Mouse (Mus musculus) liver, embryonic 15.5 days (tissue): ENCODE data around the gene Prex1. TPM values are rescaled to one million over a fixed set of nuclear protein-coding genes. Genes with fewer than 3 reads are reported as not detected.
"Not testable (repeated sequence)": the region's sequence is repeated elsewhere in the genome, so short reads cannot be mapped to it uniquely, and the experiment has no call there.

Source experiments
- ATAC-seq: fragments of 200-750 bp; cut with Nextera tagmentation; 2 replicates; pipeline ENCODE4 v1.8.0; 2017; ENCODE audit warnings: moderate number of reproducible peaks, mild to moderate bottlenecking, moderate library complexity; ENCODE audit not compliant: insufficient read depth
- H3K27ac ChIP-seq: fragments of 300-500 bp; sonication (generic); replicated peaks from 2 replicates; pipeline ENCODE4 v1.5.1; 2015; ENCODE audit warnings: mild to moderate bottlenecking, inconsistent platforms
- H3K27me3 ChIP-seq: fragments of 300-500 bp; sonication (generic); 2 replicates; pipeline ENCODE4 v1.6.1; 2015; ENCODE audit warnings: mild to moderate bottlenecking, inconsistent platforms
- H3K36me3 ChIP-seq: fragments of 300-500 bp; sonication (generic); replicated peaks from 2 replicates; pipeline ENCODE4 v1.6.1; 2015; ENCODE audit warnings: moderate library complexity, mild to moderate bottlenecking, inconsistent platforms
- H3K4me1 ChIP-seq: fragments of 300-500 bp; sonication (generic); replicated peaks from 2 replicates; pipeline ENCODE4 v1.6.1; 2015; ENCODE audit warnings: inconsistent platforms
- H3K4me2 ChIP-seq: fragments of 300-500 bp; sonication (generic); 2 replicates; pipeline ENCODE4 v1.6.1; 2015; ENCODE audit warnings: moderate library complexity, mild to moderate bottlenecking, inconsistent platforms
- H3K4me3 ChIP-seq: fragments of 300-500 bp; sonication (generic); replicated peaks from 2 replicates; pipeline ENCODE4 v1.5.1; 2015; ENCODE audit warnings: mild to moderate bottlenecking, inconsistent platforms
- H3K9ac ChIP-seq: fragments of 300-500 bp; sonication (generic); 2 replicates; pipeline ENCODE4 v1.6.1; 2015; ENCODE audit warnings: moderate library complexity, mild to moderate bottlenecking, inconsistent platforms
- H3K9me3 ChIP-seq: fragments of 300-500 bp; sonication (generic); replicated peaks from 2 replicates; pipeline ENCODE4 v1.6.1; 2016; ENCODE audit warnings: inconsistent platforms
- WGBS: fragments of 180-500 bp; shearing (Covaris S2); methylation state at CpG from one replicate; pipeline ENCODE4 v1.1.7; 2015; ENCODE audit warnings: mixed read lengths; ENCODE audit not compliant: insufficient replicate concordance; 5-methylcytosine and 5-hydroxymethylcytosine counted together
- polyA plus RNA-seq: library from polyadenylated mRNA; unstranded; fragments of >200 nt; fragmentation: Nextera tagmentation; extraction: Ambion mirVana; gene quantifications from 2 replicates; pipeline ENCODE4 v1.2.1, GENCODE M21; 2015

Prex1 gene
- polyA plus RNA-seq, 1 experiment from 2014 or later = 13.7 TPM

DNA sequence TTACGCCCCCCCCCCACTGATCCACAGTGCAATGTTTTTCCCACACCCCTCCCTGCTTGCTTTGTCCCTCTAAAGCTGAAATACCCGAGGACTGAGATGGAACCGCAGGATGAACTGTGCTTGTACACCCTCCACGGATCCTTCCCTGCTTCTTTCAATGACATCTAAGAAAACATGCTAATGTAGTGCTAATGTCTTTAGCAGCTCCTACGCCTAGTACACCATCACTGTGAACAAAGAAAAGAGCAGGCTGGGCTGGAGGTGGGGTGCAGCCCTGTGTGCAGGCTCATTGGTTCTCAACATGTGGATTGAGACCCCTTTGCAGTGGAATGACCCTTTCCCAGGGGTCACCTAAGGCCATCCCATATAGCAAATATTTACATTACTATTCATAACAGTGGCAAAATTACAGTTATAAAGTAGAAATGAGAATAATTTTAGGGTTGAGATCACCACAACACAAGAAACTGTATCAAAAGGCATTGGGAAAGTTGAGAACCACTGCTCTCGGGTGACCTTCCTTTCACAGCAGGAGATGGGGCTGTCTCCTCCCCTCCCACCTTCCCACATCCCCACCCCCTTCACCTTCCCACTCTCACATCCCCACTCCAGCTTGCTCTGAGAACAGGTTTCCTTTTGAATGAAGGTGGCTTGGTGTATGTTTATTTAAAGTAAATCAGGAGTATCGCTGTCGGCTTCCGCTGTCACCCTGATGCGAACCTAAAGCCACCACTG is 190.3 kb downstream of the Prex1 start:
- 70% methylated on average over 10 of the region's 10 CpGs for WGBS
- no peak for ATAC-seq
- no peaks in the 10 kb centered on the region for H3K9me3 ChIP-seq
- no peaks in the 10 kb centered on the region; the same call in 1 of the 2 replicates for H3K4me1 ChIP-seq
- H3K4me3 ChIP-seq = no peak overlapping the region
- 0 out of 2 replicates have a peak, but pooled peaks cover 10% of the 10 kb centered on the region for H3K27me3 ChIP-seq
- H3K4me2 ChIP-seq = no peak overlapping the region
- no peaks in the 10 kb centered on the region for H3K36me3 ChIP-seq
- H3K9ac ChIP-seq = no peak overlapping the region
- H3K27ac ChIP-seq = no peak overlapping the region

DNA sequence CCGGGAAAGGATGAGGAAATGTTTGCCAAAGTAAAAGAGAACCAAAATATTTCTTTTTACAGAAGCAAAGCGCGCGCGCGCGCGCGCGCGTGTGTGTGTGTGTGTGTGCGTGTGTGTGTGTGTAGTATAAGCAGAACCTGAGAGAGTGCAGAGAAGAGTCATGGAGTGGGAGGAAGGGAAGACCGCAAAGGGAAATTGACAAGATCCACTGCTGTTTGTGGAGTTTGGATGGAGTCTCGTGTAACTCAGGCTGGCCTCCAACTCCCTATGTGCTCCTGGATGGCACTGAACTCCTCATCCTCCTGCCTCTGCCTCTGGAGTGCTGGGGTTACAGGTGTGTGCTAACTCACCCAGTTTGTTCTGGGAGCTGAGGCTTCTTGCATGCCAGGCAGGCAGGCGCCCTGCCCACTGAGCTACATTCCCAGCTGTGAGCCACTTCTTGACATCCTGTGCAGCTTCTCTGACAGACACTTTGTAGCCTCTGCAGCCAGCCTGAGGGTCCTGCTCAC is 191.0 kb downstream of the Prex1 start:
- 0 out of 2 replicates have a peak, but pooled peaks cover 11% of the 10 kb centered on the region for H3K27me3 ChIP-seq
- no peaks in the 10 kb centered on the region for H3K9me3 ChIP-seq
- no peak overlapping the region for H3K27ac ChIP-seq
- WGBS = 86% methylated on average over 15 of the region's 15 CpGs
- H3K4me2 ChIP-seq = no peak overlapping the region
- no peak overlapping the region for H3K9ac ChIP-seq
- no peak overlapping the region for H3K4me3 ChIP-seq
- no peaks in the 10 kb centered on the region; the same call in 1 of the 2 replicates for H3K4me1 ChIP-seq
- no peaks in the 10 kb centered on the region for H3K36me3 ChIP-seq
- no peak for ATAC-seq

DNA sequence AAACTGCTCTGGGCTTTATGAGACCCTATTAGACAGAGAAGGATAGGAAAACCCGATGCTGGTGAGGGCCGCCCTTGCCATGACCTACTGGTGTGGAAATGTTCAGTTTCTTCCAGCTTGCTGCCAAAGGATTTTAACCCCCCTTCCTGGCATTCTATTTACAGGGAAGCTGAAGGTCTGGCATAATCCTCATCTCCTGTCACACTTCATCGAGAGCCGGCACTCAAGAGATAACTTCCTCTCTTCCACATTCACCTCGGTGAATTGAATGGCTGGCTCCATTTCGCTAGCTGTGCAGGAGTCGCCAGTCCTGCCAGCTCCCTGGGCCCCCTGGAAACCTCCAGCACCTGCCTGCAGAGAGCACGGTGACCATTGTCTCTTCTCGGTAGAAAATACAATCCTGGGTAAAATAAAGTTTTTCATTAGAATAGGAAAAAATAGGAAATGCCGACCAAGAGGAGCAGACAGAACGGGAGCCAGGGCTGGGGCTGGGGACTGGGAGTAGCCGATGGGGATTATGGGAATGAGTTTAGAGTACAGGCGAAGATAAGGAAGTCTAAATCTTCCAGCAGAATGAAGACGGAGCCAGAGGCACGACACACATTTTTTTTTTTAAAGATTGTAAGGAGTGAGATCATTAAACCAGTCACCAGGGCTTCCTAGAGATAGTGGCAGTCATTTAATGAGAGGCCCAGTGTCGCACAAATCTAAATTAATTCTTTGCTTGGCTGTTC is 191.6 kb downstream of the Prex1 start:
- ATAC-seq = no peak
- no peaks in the 10 kb centered on the region for H3K36me3 ChIP-seq
- no peak overlapping the region for H3K4me2 ChIP-seq
- H3K9me3 ChIP-seq = no peaks in the 10 kb centered on the region
- no peak overlapping the region for H3K4me3 ChIP-seq
- WGBS = 44% methylated on average over 16 of the region's 16 CpGs
- H3K9ac ChIP-seq = no peak overlapping the region
- no peaks in the 10 kb centered on the region; the same call in 1 of the 2 replicates for H3K4me1 ChIP-seq
- H3K27me3 ChIP-seq = 0 out of 2 replicates have a peak, but pooled peaks cover 11% of the 10 kb centered on the region
- no peak overlapping the region for H3K27ac ChIP-seq

DNA sequence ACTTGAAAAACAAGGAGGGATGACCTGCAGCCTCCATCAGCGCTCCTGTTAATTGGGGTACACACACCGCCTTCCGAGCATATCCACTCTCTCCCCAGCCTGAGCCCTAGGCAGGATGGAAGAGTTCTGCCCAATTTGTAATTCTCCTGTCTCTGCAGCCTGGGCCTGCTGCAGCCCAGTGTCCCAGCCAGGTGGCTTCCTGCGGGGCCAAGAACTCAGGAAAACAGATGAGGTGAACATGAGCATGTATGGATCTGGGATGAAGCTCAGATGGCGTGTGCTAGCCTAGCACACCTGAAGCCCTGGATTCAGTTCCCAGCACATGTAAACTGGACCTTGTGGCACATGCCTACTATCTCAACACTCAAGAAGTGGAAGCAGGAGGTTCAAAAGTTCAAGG is 192.2 kb downstream of the Prex1 start:
- Histone ChIP-seq H3K36me3 (no peaks in the 10 kb centered on the region), H3K4me2 (no peak overlapping the region), H3K4me1 (no peaks in the 10 kb centered on the region; the same call in 1 of the 2 replicates), H3K27ac (no peak overlapping the region), H3K4me3 (no peak overlapping the region), H3K27me3 (0 out of 2 replicates have a peak, but pooled peaks cover 11% of the 10 kb centered on the region), H3K9me3 (no peaks in the 10 kb centered on the region), H3K9ac (no peak overlapping the region)
- WGBS = 78% methylated on average over 5 of the region's 5 CpGs
- ATAC-seq = no peak

DNA sequence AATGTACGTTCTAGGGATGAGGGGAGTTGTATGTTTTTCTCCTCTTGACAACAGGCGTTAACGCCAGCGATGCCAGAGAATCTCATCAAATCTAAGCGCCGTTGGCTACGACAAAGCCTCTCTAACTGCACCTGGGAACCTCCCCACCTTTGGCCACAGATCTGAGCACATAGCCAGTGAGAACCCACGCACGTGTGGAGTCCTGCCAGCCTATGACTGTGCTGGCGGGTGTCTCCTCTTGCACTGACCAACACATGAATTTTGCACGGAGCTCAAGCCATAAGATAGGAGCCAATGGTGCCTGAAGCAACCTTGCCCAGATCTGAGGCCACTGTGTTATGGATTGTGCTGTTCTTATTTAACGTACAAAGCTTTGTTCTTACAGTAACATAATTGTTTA is 193.1 kb downstream of the Prex1 start:
- 0 out of 2 replicates have a peak, but pooled peaks cover 11% of the 10 kb centered on the region for H3K27me3 ChIP-seq
- H3K9ac ChIP-seq = no peak overlapping the region
- 76% methylated on average over 12 of the region's 12 CpGs for WGBS
- H3K9me3 ChIP-seq = no peaks in the 10 kb centered on the region
- no peak for ATAC-seq
- no peak overlapping the region for H3K4me2 ChIP-seq
- H3K36me3 ChIP-seq = no peaks in the 10 kb centered on the region
- no peak overlapping the region for H3K4me3 ChIP-seq
- no peaks in the 10 kb centered on the region; the same call in 1 of the 2 replicates for H3K4me1 ChIP-seq
- H3K27ac ChIP-seq = no peak overlapping the region

DNA sequence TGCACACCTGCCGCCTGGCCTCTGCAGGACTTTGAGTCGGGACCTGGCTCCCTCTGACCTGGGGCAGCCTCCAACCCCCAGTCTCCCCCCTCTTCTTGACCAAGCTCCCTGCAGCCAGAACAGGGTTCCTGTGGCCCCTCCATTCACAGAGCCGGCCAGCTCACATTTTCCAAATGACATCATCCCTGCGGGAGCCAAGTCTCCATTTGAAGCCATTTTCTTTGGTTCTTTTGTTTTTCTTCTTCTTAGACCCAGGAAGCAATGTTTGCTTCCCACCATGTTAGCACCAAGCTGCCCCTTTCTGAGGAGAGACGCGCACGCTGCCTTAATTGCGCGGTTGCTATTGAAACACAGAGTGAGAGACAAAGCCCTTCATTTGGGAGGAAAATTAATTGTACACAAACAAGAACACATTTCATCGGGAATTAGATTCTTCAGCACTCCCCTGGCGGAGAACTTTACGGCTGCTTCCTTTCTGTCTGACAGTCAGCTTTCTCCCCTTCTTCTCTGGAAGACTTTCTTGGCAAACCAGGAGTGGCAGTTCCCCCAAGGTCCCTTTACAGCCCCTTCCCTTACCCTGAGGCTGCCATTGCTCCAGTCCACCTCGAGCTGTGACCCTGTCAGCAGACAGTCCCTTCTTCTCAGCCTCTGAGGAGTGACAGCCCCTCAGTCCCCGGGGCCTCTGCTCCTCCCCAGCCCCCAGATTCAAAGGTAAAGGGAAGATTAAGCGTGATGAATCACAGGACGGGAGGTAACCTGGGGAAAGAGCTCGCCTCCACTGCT is 196.0 kb downstream of the Prex1 start:
- not testable (repeated sequence) for H3K9me3 ChIP-seq, H3K4me3 ChIP-seq, H3K4me1 ChIP-seq, H3K36me3 ChIP-seq, H3K27ac ChIP-seq, H3K9ac ChIP-seq, H3K4me2 ChIP-seq, ATAC-seq
- 16% methylated on average over 14 of the region's 17 CpGs for WGBS
- H3K27me3 ChIP-seq = 0 out of 2 replicates have a peak, but pooled peaks cover 11% of the 10 kb centered on the region

DNA sequence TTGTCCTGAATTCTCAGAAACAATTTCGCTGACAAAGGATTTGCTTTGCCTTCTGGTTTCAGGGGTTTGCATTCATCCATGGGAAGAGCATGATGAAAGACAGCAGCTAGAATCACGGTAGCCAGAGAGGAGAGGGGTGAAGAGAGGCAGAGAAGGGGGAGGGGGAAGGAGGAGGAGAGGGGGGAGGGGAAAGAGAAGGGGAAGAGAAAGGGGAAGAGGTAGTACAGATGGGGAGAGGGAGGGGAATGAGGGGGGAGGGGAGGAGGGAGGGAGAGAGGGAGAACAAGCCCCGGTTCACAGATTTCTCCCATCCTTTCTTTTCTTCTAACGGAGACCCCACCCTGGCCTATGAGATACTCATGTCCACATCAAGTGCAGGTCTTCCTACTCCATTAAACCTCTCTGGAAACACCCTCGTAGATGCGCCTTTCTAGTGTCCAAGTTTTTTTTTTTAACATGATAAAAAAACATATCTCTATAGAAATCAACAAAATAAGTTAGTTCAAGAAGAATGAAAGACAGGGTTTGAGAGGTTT is 196.7 kb downstream of the Prex1 start:
- no peak overlapping the region for H3K27ac ChIP-seq
- no peaks in the 10 kb centered on the region; the same call in 1 of the 2 replicates for H3K4me1 ChIP-seq
- H3K36me3 ChIP-seq = no peaks in the 10 kb centered on the region
- no peak overlapping the region for H3K9ac ChIP-seq
- no peak for ATAC-seq
- 40% methylated on average over 6 of the region's 6 CpGs for WGBS
- H3K27me3 ChIP-seq = 0 out of 2 replicates have a peak, but pooled peaks cover 11% of the 10 kb centered on the region
- no peaks in the 10 kb centered on the region for H3K9me3 ChIP-seq
- H3K4me3 ChIP-seq = no peak overlapping the region
- H3K4me2 ChIP-seq = no peak overlapping the region

Other genes starting within 250 kb of the Prex1 start
- gene Trp53rkb, start 78.7 kb upstream of the Prex1 start, polyA plus RNA-seq = 2.6 and 3.1 TPM in 2 replicates
- 4.0 and 4.2 TPM in 2 replicates for gene Arfgef2, start 91.8 kb upstream of the Prex1 start, polyA plus RNA-seq
- gene Cse1l, start 192.2 kb upstream of the Prex1 start, polyA plus RNA-seq = 44.7 and 50.6 TPM in 2 replicates